In the genomic region with DNA sequence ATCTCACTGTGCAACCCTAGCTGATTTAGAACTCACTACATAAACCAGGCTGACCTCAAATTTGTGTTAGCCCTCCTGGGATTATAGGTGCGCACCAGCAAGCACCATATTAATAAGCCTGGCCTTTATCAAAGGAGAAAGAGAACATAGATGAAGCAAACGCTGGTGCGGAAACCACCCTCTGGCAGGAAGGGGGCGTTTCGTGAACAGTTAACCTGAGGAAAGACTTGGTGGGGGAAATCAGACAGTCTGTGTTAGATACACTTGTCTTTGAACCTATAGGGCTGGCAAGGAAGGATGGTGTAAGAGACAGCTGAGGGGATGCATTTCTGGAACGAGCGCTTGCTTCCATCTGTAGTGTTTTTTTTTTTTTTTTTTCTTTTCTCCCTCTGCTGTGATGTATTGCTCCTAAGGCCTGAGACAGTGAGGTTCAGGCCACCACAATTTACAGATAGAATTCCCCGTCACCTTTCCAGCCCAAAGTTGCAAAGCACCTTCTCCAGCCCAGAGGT, we compare ENCODE assay signal across 11 mouse cellular contexts. TPM values are rescaled to one million over a fixed set of nuclear protein-coding genes. Genes with fewer than 3 reads are reported as not detected.
DNase-seq lines count a peak whose midpoint lies in the region; ATAC-seq and TF ChIP-seq lines count a peak whose summit lies in the region.
"Had no signal": no experiment of that assay in that cellular context is flagged by ENCODE, and none has a peak within 500 bp of the region (broad histone marks: within the 10 kb centered on the region; RNA-seq: fewer than 3 reads in every experiment).

No protein-coding gene starts in this region.

- intact Hi-C loops in left cerebral cortex, postnatal 14 days (cut with DNase I): loop anchor here (2.0 to 5.0 kb wide), 3 partner anchors 121 to 356 kb away; no protein-coding TSS in a partner anchor

- H3K9me3 ChIP-seq in forebrain, embryonic 14.5 days (replicated peaks; ENCODE audit: control insufficient read depth, low read length): no peaks in the 10 kb centered on the region
- H3K9me3 ChIP-seq in forebrain, embryonic 10.5 days: no peaks in the 10 kb centered on the region
- H3K9me3 ChIP-seq in liver, postnatal 0 days (ENCODE audit: low read length): no peaks in the 10 kb centered on the region
- H3K9me3 ChIP-seq: hindbrain, embryonic 15.5 days; kidney, embryonic 15.5 days had no signal

- 82% methylated on average over 8 of the region's 8 CpGs for WGBS in forebrain, embryonic 14.5 days
- WGBS in forebrain, embryonic 10.5 days: 91% methylated on average over 8 of the region's 8 CpGs
- 74% methylated on average over 8 of the region's 8 CpGs for WGBS in liver, postnatal 0 days (ENCODE audit: insufficient replicate concordance)

- TF ChIP-seq CTCF in liver, postnatal 0 days (IDR thresholded peaks at IDR 0.05; ENCODE audit: low read depth): no peak

- no peak overlapping the region for H3K9ac ChIP-seq in forebrain, embryonic 14.5 days (ENCODE audit: low read length)
- no peak overlapping the region for H3K9ac ChIP-seq in liver, postnatal 0 days (replicated peaks)
- H3K9ac ChIP-seq: hindbrain, embryonic 15.5 days; kidney, embryonic 15.5 days had no signal

- H3K36me3 ChIP-seq in forebrain, embryonic 14.5 days (ENCODE audit: control insufficient read depth, insufficient read depth, low read length): no peaks in the 10 kb centered on the region
- H3K36me3 ChIP-seq in forebrain, embryonic 10.5 days (replicated peaks): no peaks in the 10 kb centered on the region
- H3K36me3 ChIP-seq in liver, postnatal 0 days (replicated peaks; ENCODE audit: insufficient read depth, low read length): no peaks in the 10 kb centered on the region
- H3K36me3 ChIP-seq: hindbrain, embryonic 15.5 days; kidney, embryonic 15.5 days had no signal

- H3K4me1 ChIP-seq in forebrain, embryonic 14.5 days (ENCODE audit: control insufficient read depth, insufficient read depth, low read length): no peaks in the 10 kb centered on the region
- no peaks in the 10 kb centered on the region for H3K4me1 ChIP-seq in forebrain, embryonic 10.5 days
- no peaks in the 10 kb centered on the region for H3K4me1 ChIP-seq in liver, postnatal 0 days (ENCODE audit: insufficient read depth)
- H3K4me1 ChIP-seq: hindbrain, embryonic 15.5 days; kidney, embryonic 15.5 days had no signal

- no peak overlapping the region for H3K27ac ChIP-seq in forebrain, embryonic 14.5 days (ENCODE audit: low read depth, low read length)
- no peak overlapping the region for H3K27ac ChIP-seq in forebrain, embryonic 10.5 days
- H3K27ac ChIP-seq in liver, postnatal 0 days (ENCODE audit: low read depth): no peak overlapping the region
- H3K27ac ChIP-seq: hindbrain, embryonic 15.5 days; kidney, embryonic 15.5 days; macrophage had no signal

- H3K4me3 ChIP-seq in forebrain, embryonic 14.5 days (ENCODE audit: low read depth, low read length): no peak overlapping the region
- no peak overlapping the region for H3K4me3 ChIP-seq in forebrain, embryonic 10.5 days
- H3K4me3 ChIP-seq in liver, postnatal 0 days (ENCODE audit: low read depth, low read length): no peak overlapping the region
- H3K4me3 ChIP-seq: hindbrain, embryonic 15.5 days; kidney, embryonic 15.5 days had no signal

- DNase-seq in forebrain, embryonic 14.5 days (ENCODE audit: low spot score): no peak
- DNase-seq in forebrain, embryonic 10.5 days (ENCODE audit: extremely low spot score, low spot score): no peak
- DNase-seq in liver, postnatal 0 days: no peak
- DNase-seq in thymus, postnatal 36 days: peak; percentile 64 to 66
- DNase-seq in left cerebral cortex, postnatal 14 days (ENCODE audit: low spot score in 2 of 2): no peak
- no peak for DNase-seq in testis, postnatal 10 days (ENCODE audit: low spot score)

- no peaks in the 10 kb centered on the region for H3K27me3 ChIP-seq in forebrain, embryonic 14.5 days (replicated peaks; ENCODE audit: control insufficient read depth, insufficient read depth, low read length)
- H3K27me3 ChIP-seq in forebrain, embryonic 10.5 days (ENCODE audit: poor library complexity, severe bottlenecking): no peaks in the 10 kb centered on the region
- no peaks in the 10 kb centered on the region for H3K27me3 ChIP-seq in liver, postnatal 0 days (ENCODE audit: insufficient read depth, low read length)
- H3K27me3 ChIP-seq: hindbrain, embryonic 15.5 days; kidney, embryonic 15.5 days had no signal

- no peak overlapping the region for H3K4me2 ChIP-seq in forebrain, embryonic 14.5 days (ENCODE audit: low read length)
- H3K4me2 ChIP-seq in liver, postnatal 0 days (ENCODE audit: low read depth, low read length): 0 out of 2 replicates have a peak overlapping the region, but pooled peaks have one; percentile 20
- H3K4me2 ChIP-seq: hindbrain, embryonic 15.5 days; kidney, embryonic 15.5 days had no signal

- peak; percentile 46; the same call in 1 of the 2 replicates for ATAC-seq in forebrain, embryonic 14.5 days
- peak; percentile 4; the same call in 1 of the 2 replicates for ATAC-seq in common myeloid progenitor, adult 5-6 weeks (replicated peaks; ENCODE audit: low read depth, poor library complexity, severe bottlenecking)
- no peak for ATAC-seq in liver, postnatal 0 days
- ATAC-seq in cerebellum, adult (ENCODE audit: insufficient number of reproducible peaks, low FRiP score, low TSS enrichment): no peak

- no peak for TF ChIP-seq EP300 in liver, postnatal 0 days (IDR thresholded peaks at IDR 0.05; ENCODE audit: low read depth)

RNA-seq across cellular contexts. Expression of a gene that starts 58.1 kb away (rescaled TPM):
- 0.10 TPM in 1 of 2 replicates, not detected in the other for polyA plus RNA-seq in forebrain, embryonic 14.5 days (2014; fragmentation: Nextera tagmentation; extraction: Ambion mirVana)
- 0.07 TPM in 1 of 2 replicates, not detected in the other for polyA plus RNA-seq in forebrain, embryonic 10.5 days (2016; fragmentation: Nextera tagmentation; extraction: Ambion mirVana)
- total RNA-seq in common myeloid progenitor, adult 5-6 weeks (2017): 5.2 and 5.3 TPM in 2 replicates
- polyA plus RNA-seq in liver, postnatal 0 days (2015; fragmentation: Nextera tagmentation; extraction: Ambion mirVana): 0.05 and 0.06 TPM in 2 replicates
- total RNA-seq in left cerebral cortex, postnatal 14 days (2021): under 1 TPM; 0.37 to 0.80 TPM
- polyA plus RNA-seq: hindbrain, embryonic 15.5 days; kidney, embryonic 15.5 days had no signal

Comparison
In these comparisons a context has a peak if more than half of its experiments do, and no peak if none do; other contexts are left out.
1. ATAC-seq: peak in forebrain, embryonic 14.5 days (single experiment) and common myeloid progenitor, adult 5-6 weeks (single experiment); none in liver, postnatal 0 days (single experiment) and cerebellum, adult (single experiment).
2. DNase-seq: peak in thymus, postnatal 36 days (2 of 2); none in forebrain, embryonic 14.5 days (single experiment), forebrain, embryonic 10.5 days (single experiment), liver, postnatal 0 days (single experiment), left cerebral cortex, postnatal 14 days (0 of 2) and testis, postnatal 10 days (single experiment).